Mouse (Mus musculus): ENCODE results near the gene Igsf11. TPM values are rescaled to one million over a fixed set of nuclear protein-coding genes. Genes with fewer than 3 reads are reported as not detected.

Gene Igsf11
- total and polyA plus RNA-seq, 3 experiments = not detected

DNA sequence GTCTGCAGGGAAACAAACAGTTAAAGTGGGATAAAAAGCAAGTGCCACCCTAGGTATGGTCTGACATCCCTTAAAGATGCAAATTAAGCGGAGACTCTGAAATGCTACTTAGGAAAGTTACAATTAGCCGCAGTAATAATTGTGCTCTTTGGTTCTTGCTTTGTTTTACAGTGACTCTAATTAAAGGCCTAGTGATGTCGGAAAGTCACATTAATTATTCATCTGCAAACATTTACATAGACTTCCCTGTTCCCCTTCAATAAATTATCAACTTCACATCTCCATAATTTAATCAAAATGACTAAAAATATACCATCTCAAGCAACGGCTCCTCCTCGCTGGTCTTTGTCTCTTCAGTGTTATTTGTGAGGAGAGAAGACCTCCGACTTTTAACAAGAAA, 31.9 kb upstream of the Igsf11 start:
- Histone ChIP-seq H3K4me3 (ENCODE audit: control insufficient read depth in 1 of 2, insufficient read depth in 1 of 2, low read depth in 2 of 2, low read length in 2 of 2) (no peak overlapping the region), H3K79me2 (ENCODE audit: control insufficient read depth, insufficient read depth, low read length, poor library complexity) (no peaks in the 10 kb centered on the region), H3K27me3 (ENCODE audit: control insufficient read depth in 1 of 2, insufficient read depth in 2 of 2, low read length in 2 of 2) (no peaks in the 10 kb centered on the region), H3K4me1 (ENCODE audit: control insufficient read depth in 1 of 2, insufficient read depth in 2 of 2, low read length in 2 of 2) (no peaks in the 10 kb centered on the region), H3K9me3 (replicated peaks; ENCODE audit: insufficient read depth, low read length) (no peaks in the 10 kb centered on the region), H3K27ac (ENCODE audit: control insufficient read depth, low read depth, low read length) (no peak overlapping the region), H3K36me3 (ENCODE audit: control insufficient read depth in 1 of 2, insufficient read depth in 2 of 2, low read length in 2 of 2) (no peaks in the 10 kb centered on the region), H3K9ac (ENCODE audit: control insufficient read depth, low read depth, low read length, poor library complexity, severe bottlenecking) (no peak overlapping the region)
- no peak for DNase-seq (ENCODE audit: low read depth, low spot score)
- TF ChIP-seq SIN3A (IDR thresholded peaks at IDR 0.05; ENCODE audit: low read length) (no peak), MAZ (IDR thresholded peaks at IDR 0.05; ENCODE audit: low read depth, low read length) (no peak), KAT2A (conservative IDR thresholded peaks at IDR 0.05; ENCODE audit: low read depth, low read length) (no peak), CHD1 (IDR thresholded peaks at IDR 0.05; ENCODE audit: low read depth, low read length) (no peak), MXI1 (IDR thresholded peaks at IDR 0.05; ENCODE audit: low read depth, low read length) (no peak), NRF1 (IDR thresholded peaks at IDR 0.05; ENCODE audit: insufficient read depth, low read depth, low read length, poor library complexity, severe bottlenecking) (no peak), ZMIZ1 (IDR thresholded peaks at IDR 0.05; ENCODE audit: low read depth, low read length) (no peak), GATA1 (IDR thresholded peaks at IDR 0.05; ENCODE audit: low read depth, low read length) (no peak), ETS1 (IDR thresholded peaks at IDR 0.05; ENCODE audit: low read depth, low read length) (no peak), SMC3 (IDR thresholded peaks at IDR 0.05; ENCODE audit: low read depth, low read length) (no peak), RAD21 (IDR thresholded peaks at IDR 0.05; ENCODE audit: low read depth, low read length) (no peak)

DNA sequence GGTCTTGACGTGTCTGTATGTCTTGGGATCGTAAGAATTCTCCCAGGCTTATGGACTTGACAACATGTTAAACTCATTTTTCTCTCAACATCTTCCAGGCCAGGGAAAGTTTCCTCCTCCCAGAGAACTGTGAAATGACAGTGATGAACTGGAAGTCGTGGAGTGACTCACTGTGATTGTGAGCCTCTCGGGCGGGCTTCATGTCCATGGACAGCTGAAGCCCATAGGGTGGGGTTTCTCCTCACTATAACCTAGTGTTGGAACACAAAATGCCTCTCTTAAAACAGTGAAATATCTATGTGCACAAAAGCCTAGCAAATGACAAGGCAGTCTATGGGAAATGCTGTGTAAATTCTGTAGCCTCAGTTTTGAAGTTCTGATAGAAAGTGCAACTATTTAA, 28.1 kb upstream of the Igsf11 start:
- Histone ChIP-seq H3K9me3 (replicated peaks; ENCODE audit: insufficient read depth, low read length) (no peaks in the 10 kb centered on the region), H3K36me3 (ENCODE audit: control insufficient read depth in 1 of 2, insufficient read depth in 2 of 2, low read length in 2 of 2) (no peaks in the 10 kb centered on the region), H3K9ac (ENCODE audit: control insufficient read depth, low read depth, low read length, poor library complexity, severe bottlenecking) (no peak overlapping the region), H3K79me2 (ENCODE audit: control insufficient read depth, insufficient read depth, low read length, poor library complexity) (no peaks in the 10 kb centered on the region), H3K27me3 (ENCODE audit: control insufficient read depth in 1 of 2, insufficient read depth in 2 of 2, low read length in 2 of 2) (no peaks in the 10 kb centered on the region), H3K27ac (ENCODE audit: control insufficient read depth, low read depth, low read length) (no peak overlapping the region), H3K4me3 (ENCODE audit: control insufficient read depth in 1 of 2, insufficient read depth in 1 of 2, low read depth in 2 of 2, low read length in 2 of 2) (no peak overlapping the region), H3K4me1 (ENCODE audit: control insufficient read depth in 1 of 2, insufficient read depth in 2 of 2, low read length in 2 of 2) (no peaks in the 10 kb centered on the region)
- no peak for DNase-seq (ENCODE audit: low read depth, low spot score)
- TF ChIP-seq NELFE (IDR thresholded peaks at IDR 0.05; ENCODE audit: low read depth, low read length) = no peak
- no peak for TF ChIP-seq ZC3H11A (IDR thresholded peaks at IDR 0.05; ENCODE audit: low read depth, low read length)
- TF ChIP-seq MYC (IDR thresholded peaks at IDR 0.05; ENCODE audit: low read depth, low read length) = no peak
- TF ChIP-seq CHD1 (IDR thresholded peaks at IDR 0.05; ENCODE audit: low read depth, low read length) = no peak
- TF ChIP-seq ZKSCAN1 (IDR thresholded peaks at IDR 0.05; ENCODE audit: low read depth, low read length) = no peak
- no peak for TF ChIP-seq MEF2A (IDR thresholded peaks at IDR 0.05; ENCODE audit: extremely low read depth, insufficient replicate concordance, low read depth, low read length, poor library complexity, severe bottlenecking)
- no peak for TF ChIP-seq SMC3 (IDR thresholded peaks at IDR 0.05; ENCODE audit: low read depth, low read length)
- TF ChIP-seq POLR2AphosphoS2 (IDR thresholded peaks at IDR 0.05; ENCODE audit: low read length) = no peak
- TF ChIP-seq ELF1 (IDR thresholded peaks at IDR 0.05; ENCODE audit: low read depth, low read length) = no peak
- no peak for TF ChIP-seq MAX (IDR thresholded peaks at IDR 0.05; ENCODE audit: low read length)
